Mouse (Mus musculus): ENCODE data around the gene Krtap4-7. TPM values are rescaled to one million over a fixed set of nuclear protein-coding genes. Genes with fewer than 3 reads are reported as not detected.
"Not testable (repeated sequence)": the region's sequence is repeated elsewhere in the genome, so short reads cannot be mapped to it uniquely, and the experiment has no call there.

The Krtap4-7 gene
- 0.29 TPM in 1 of 2 replicates, not detected in the other for polyA plus RNA-seq (2014; fragmentation: Nextera tagmentation; extraction: Ambion mirVana)

DNA sequence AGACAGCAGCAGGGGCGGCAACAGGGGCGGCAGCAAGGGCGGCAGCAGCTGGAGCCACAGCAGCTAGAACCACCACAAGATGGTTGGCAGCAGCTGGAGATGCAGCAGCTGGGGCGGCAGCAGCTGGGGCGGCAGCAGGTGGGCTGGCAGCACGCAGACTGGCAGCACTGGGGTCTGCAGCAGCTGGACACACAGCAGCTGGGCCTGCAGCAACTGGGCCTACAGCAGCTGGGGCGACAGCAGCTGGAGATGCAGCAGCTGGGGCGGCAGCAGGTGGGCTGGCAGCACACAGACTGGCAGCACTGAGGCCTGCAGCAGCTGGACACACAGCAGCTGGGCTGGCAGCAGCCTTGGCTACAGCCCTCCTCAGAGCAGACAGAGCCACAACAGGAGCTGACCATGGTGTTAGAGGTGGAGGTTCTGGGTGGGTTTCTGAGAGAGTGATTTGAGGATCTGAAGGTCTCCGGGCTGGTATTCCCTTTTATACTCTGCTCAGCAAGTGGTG is at the start of gene Krtap4-7:
Krtap4-7 (minus strand) TSS at position 455 of the 505 bp plus-strand sequence.
- H3K4me1 ChIP-seq (ENCODE audit: control insufficient read depth, insufficient read depth, low read length); H3K9me3 ChIP-seq (ENCODE audit: control insufficient read depth, low read length); H3K4me3 ChIP-seq (ENCODE audit: low read depth, low read length); H3K27ac ChIP-seq (replicated peaks; ENCODE audit: low read depth, low read length); H3K36me3 ChIP-seq (ENCODE audit: control insufficient read depth, insufficient read depth, low read length); ATAC-seq (ENCODE audit: low read depth); H3K27me3 ChIP-seq (replicated peaks; ENCODE audit: control insufficient read depth, insufficient read depth, low read length); H3K4me2 ChIP-seq (ENCODE audit: low read depth, low read length); H3K9ac ChIP-seq (ENCODE audit: low read depth, low read length); DNase-seq (ENCODE audit: low spot score): not testable (repeated sequence)
- 82% methylated on average over 9 of the region's 9 CpGs for WGBS

DNA sequence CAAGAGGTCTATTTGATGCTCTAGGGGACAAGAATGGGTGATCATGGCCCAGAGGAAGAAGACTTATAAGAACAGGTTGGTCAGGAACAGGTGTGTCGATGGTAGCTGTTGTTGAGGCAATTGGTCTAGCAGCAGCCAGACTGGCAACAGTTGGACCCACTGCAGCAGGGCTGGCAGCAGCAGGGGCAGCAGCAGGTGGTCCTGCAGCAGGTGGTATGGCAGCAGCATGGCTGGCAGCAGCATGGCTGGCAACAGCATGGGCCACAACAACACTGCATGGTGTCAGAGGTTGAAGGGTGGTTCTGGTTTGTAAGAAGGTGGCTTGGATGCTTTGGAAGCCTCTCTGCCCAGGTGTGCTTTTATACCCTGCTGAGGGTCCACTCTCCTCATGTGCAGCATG is 46.6 kb upstream of the Krtap4-7 start, which contains the start of gene Gm14190:
Gm14190 (minus strand) TSS at position 278 of the 400 bp plus-strand sequence.
- H3K36me3 ChIP-seq (ENCODE audit: control insufficient read depth, insufficient read depth, low read length): no peaks in the 10 kb centered on the region
- no peak within 1 kb of the TSS for H3K4me2 ChIP-seq (ENCODE audit: low read depth, low read length)
- H3K27ac ChIP-seq (replicated peaks; ENCODE audit: low read depth, low read length): no peak within 1 kb of the TSS
- 94% methylated on average over 1 of the region's 1 CpGs for WGBS
- H3K9me3 ChIP-seq (ENCODE audit: control insufficient read depth, low read length): no peaks in the 10 kb centered on the region
- ATAC-seq (ENCODE audit: low read depth) (no peak), DNase-seq (ENCODE audit: low spot score) (no peak)
- H3K4me3 ChIP-seq (ENCODE audit: low read depth, low read length): no peak within 1 kb of the TSS
- H3K4me1 ChIP-seq (ENCODE audit: control insufficient read depth, insufficient read depth, low read length): no peaks in the 10 kb centered on the region
- no peak within 1 kb of the TSS for H3K9ac ChIP-seq (ENCODE audit: low read depth, low read length)
- H3K27me3 ChIP-seq (replicated peaks; ENCODE audit: control insufficient read depth, insufficient read depth, low read length): no peaks in the 10 kb centered on the region

DNA sequence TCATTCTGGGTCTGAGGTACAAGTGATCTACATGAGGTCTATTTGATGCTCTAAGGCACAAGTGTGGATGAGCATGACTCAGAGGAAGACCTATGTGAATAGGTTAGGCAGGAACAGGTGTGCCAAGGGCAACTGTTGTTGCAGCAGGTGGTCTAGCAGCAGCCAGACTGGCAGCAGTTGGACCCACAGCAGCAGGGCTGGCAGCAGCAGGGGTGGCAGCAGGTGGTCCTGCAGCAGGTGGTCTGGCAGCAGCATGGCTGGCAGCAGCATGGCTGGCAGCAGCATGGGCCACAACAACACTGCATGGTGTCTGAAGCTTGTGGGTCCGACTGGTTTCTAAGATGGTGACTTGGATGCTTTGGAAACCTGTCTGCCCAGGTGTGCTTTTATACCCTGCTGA is 41.3 kb upstream of the Krtap4-7 start:
- H3K27me3 ChIP-seq (replicated peaks; ENCODE audit: control insufficient read depth, insufficient read depth, low read length); H3K27ac ChIP-seq (replicated peaks; ENCODE audit: low read depth, low read length); H3K9ac ChIP-seq (ENCODE audit: low read depth, low read length); H3K4me1 ChIP-seq (ENCODE audit: control insufficient read depth, insufficient read depth, low read length); H3K9me3 ChIP-seq (ENCODE audit: control insufficient read depth, low read length); ATAC-seq (ENCODE audit: low read depth); H3K4me2 ChIP-seq (ENCODE audit: low read depth, low read length); H3K4me3 ChIP-seq (ENCODE audit: low read depth, low read length); H3K36me3 ChIP-seq (ENCODE audit: control insufficient read depth, insufficient read depth, low read length); DNase-seq (ENCODE audit: low spot score): not testable (repeated sequence)
- 82% methylated on average over 1 of the region's 1 CpGs for WGBS

DNA sequence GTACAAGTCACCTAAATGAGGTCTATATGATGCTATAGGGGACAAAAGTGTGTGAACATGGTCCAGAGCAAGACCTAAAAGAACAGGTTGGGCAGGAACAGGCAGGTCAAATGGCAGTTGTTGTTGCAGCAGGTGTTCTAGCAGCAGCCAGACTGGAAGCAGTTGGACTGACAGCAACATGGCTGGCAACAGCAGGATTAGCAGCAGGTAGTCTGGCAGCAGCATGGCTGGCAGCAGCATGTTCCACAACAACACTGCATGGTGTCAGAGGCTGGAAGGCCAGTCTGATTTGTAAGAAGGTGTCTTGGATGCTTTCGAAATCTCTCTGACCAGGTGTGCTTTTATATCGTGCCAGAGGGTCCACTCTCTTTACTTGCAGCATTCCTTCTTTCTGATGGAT is 39.6 kb upstream of the Krtap4-7 start:
- Histone ChIP-seq H3K4me2 (ENCODE audit: low read depth, low read length) (no peak overlapping the region), H3K36me3 (ENCODE audit: control insufficient read depth, insufficient read depth, low read length) (no peaks in the 10 kb centered on the region), H3K4me3 (ENCODE audit: low read depth, low read length) (no peak overlapping the region), H3K9me3 (ENCODE audit: control insufficient read depth, low read length) (no peaks in the 10 kb centered on the region), H3K9ac (ENCODE audit: low read depth, low read length) (no peak overlapping the region), H3K27me3 (replicated peaks; ENCODE audit: control insufficient read depth, insufficient read depth, low read length) (no peaks in the 10 kb centered on the region), H3K4me1 (ENCODE audit: control insufficient read depth, insufficient read depth, low read length) (no peaks in the 10 kb centered on the region), H3K27ac (replicated peaks; ENCODE audit: low read depth, low read length) (no peak overlapping the region)
- no peak for DNase-seq (ENCODE audit: low spot score)
- WGBS: 83% methylated on average over 2 of the region's 2 CpGs
- no peak for ATAC-seq (ENCODE audit: low read depth)

DNA sequence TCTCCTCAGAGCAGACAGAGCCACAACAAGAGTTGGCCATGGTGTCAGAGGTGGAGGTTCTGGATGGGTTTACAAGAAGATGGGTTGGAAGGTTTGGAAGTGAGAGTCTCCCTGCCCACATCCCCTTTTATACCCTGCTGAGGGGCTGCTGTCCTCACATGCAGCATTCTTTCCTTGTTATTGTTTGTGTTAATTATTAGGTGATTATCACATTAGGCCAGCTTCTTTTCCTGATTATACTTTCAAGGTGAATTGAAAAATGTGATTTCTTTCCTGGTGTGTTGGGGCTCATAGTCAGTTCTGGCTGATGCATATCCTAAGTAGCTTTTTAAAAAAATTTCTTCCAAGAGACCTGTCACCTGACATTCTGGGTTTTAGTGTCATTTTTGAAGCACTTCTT is 22.0 kb upstream of the Krtap4-7 start, which contains the start of gene Krtap4-6:
Krtap4-6 (minus strand) TSS at position 101 of the 400 bp plus-strand sequence.
- Histone ChIP-seq H3K4me2 (ENCODE audit: low read depth, low read length) (no peak within 1 kb of the TSS), H3K9ac (ENCODE audit: low read depth, low read length) (no peak within 1 kb of the TSS), H3K27ac (replicated peaks; ENCODE audit: low read depth, low read length) (no peak within 1 kb of the TSS), H3K4me1 (ENCODE audit: control insufficient read depth, insufficient read depth, low read length) (no peaks in the 10 kb centered on the region), H3K27me3 (replicated peaks; ENCODE audit: control insufficient read depth, insufficient read depth, low read length) (no peaks in the 10 kb centered on the region; the same call in 1 of the 2 replicates), H3K36me3 (ENCODE audit: control insufficient read depth, insufficient read depth, low read length) (no peaks in the 10 kb centered on the region), H3K4me3 (ENCODE audit: low read depth, low read length) (no peak within 1 kb of the TSS), H3K9me3 (ENCODE audit: control insufficient read depth, low read length) (no peaks in the 10 kb centered on the region)
- ATAC-seq (ENCODE audit: low read depth) (no peak), DNase-seq (ENCODE audit: low spot score) (no peak)

DNA sequence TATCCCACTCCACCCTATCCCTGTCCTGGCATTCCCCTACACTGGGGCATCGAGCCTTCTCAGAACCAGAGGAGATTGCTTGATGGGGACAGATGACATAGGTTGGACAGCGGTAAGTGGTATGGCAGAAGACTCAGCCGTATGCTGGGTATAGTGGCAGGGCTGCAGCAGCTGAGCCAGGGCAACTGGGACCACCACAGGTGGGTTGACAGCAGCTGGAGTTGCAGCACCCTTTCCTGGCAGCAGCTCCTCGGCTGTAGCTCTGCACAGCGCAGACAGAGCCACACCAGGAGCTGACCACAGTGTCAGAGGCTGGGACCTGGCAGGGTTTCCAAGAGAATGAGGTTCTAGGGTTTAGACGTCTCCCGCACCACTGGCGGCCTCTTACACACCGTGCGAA is 18.9 kb upstream of the Krtap4-7 start:
- H3K27me3 ChIP-seq (replicated peaks; ENCODE audit: control insufficient read depth, insufficient read depth, low read length): no peaks in the 10 kb centered on the region; the same call in 1 of the 2 replicates
- no peak overlapping the region for H3K4me3 ChIP-seq (ENCODE audit: low read depth, low read length)
- ATAC-seq (ENCODE audit: low read depth) (no peak), DNase-seq (ENCODE audit: low spot score) (no peak)
- H3K4me1 ChIP-seq (ENCODE audit: control insufficient read depth, insufficient read depth, low read length): no peaks in the 10 kb centered on the region
- no peaks in the 10 kb centered on the region for H3K36me3 ChIP-seq (ENCODE audit: control insufficient read depth, insufficient read depth, low read length)
- H3K9me3 ChIP-seq (ENCODE audit: control insufficient read depth, low read length): no peaks in the 10 kb centered on the region
- no peak overlapping the region for H3K4me2 ChIP-seq (ENCODE audit: low read depth, low read length)
- WGBS: 85% methylated on average over 10 of the region's 10 CpGs
- no peak overlapping the region for H3K27ac ChIP-seq (replicated peaks; ENCODE audit: low read depth, low read length)
- H3K9ac ChIP-seq (ENCODE audit: low read depth, low read length): no peak overlapping the region

DNA sequence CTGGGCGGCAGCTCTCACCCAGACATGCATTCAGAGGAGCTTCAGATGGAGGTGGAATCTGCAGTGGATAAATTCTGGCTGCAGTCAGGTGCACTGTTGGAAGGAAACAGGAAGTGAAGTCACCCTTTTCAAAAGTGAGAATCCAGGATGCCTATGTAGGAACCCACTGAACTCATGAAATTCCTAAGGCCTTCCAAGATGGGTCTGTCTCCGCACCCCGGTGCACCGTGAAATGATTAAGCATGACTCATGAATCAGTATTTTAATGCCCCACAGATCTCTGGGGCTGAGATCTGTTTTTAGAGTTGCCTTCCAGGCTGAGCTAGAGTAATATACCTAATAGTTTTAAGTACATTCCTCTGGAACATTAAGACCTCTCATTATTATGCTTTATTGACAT is 15.4 kb upstream of the Krtap4-7 start:
- Histone ChIP-seq H3K9ac (ENCODE audit: low read depth, low read length) (no peak overlapping the region), H3K4me3 (ENCODE audit: low read depth, low read length) (no peak overlapping the region), H3K9me3 (ENCODE audit: control insufficient read depth, low read length) (no peaks in the 10 kb centered on the region), H3K4me1 (ENCODE audit: control insufficient read depth, insufficient read depth, low read length) (no peaks in the 10 kb centered on the region), H3K27me3 (replicated peaks; ENCODE audit: control insufficient read depth, insufficient read depth, low read length) (no peaks in the 10 kb centered on the region), H3K4me2 (ENCODE audit: low read depth, low read length) (no peak overlapping the region), H3K27ac (replicated peaks; ENCODE audit: low read depth, low read length) (no peak overlapping the region), H3K36me3 (ENCODE audit: control insufficient read depth, insufficient read depth, low read length) (no peaks in the 10 kb centered on the region)
- DNase-seq (ENCODE audit: low spot score) (no peak), ATAC-seq (ENCODE audit: low read depth) (no peak)
- WGBS: 73% methylated on average over 4 of the region's 4 CpGs

DNA sequence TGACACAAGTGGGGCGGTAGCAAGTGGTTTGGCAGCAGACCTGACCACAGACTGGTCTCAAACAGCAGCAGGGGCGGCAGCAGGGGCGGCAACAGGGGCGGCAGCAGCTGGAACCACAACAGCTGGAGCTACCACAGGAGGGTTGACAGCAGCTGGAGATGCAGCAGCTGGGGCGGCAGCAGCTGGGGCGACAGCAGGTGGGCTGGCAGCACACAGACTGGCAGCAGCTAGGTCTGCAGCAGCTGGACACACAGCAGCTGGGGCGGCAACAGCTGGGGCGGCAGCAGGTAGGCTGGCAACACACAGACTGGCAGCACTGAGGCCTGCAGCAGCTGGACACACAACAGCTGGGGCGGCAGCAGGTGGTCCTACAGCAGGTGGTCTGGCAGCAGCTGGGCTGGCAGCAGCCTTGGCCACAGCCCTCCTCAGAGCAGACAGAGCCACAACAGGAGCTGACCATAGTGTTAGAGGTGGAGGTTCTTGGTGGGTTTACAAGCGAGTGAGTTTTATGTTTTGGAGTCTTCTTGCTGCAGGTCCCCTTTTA is 14.7 kb upstream of the Krtap4-7 start, which contains the start of gene Gm11563:
Gm11563 (minus strand) TSS at position 494 of the 544 bp plus-strand sequence.
- H3K4me2 ChIP-seq (ENCODE audit: low read depth, low read length); H3K36me3 ChIP-seq (ENCODE audit: control insufficient read depth, insufficient read depth, low read length); H3K4me1 ChIP-seq (ENCODE audit: control insufficient read depth, insufficient read depth, low read length); H3K27me3 ChIP-seq (replicated peaks; ENCODE audit: control insufficient read depth, insufficient read depth, low read length); H3K27ac ChIP-seq (replicated peaks; ENCODE audit: low read depth, low read length); H3K9me3 ChIP-seq (ENCODE audit: control insufficient read depth, low read length); ATAC-seq (ENCODE audit: low read depth); H3K4me3 ChIP-seq (ENCODE audit: low read depth, low read length); H3K9ac ChIP-seq (ENCODE audit: low read depth, low read length); DNase-seq (ENCODE audit: low spot score): not testable (repeated sequence)
- 59% methylated on average over 8 of the region's 10 CpGs for WGBS

DNA sequence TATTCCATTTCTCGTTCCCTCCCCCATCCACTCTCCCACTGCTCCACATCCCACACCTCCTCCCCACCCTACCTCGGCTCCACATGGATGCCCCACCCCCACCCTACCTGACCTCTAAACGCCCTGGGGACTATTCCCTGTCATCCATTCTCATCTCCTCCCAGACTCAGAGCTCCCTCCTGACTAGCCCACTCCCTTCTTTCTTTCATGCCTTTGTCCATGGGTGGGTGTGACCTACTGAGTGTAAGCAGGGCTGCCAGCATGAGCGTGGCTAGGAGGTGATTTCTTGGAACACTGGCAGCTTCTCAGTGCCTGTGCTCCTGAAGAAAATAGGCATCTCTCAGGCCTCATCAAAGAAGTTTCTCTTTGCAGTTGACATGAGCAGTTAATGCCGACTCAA is 13.2 kb upstream of the Krtap4-7 start:
- no peaks in the 10 kb centered on the region for H3K27me3 ChIP-seq (replicated peaks; ENCODE audit: control insufficient read depth, insufficient read depth, low read length)
- no peak overlapping the region for H3K4me3 ChIP-seq (ENCODE audit: low read depth, low read length)
- no peak for DNase-seq (ENCODE audit: low spot score)
- H3K9ac ChIP-seq (ENCODE audit: low read depth, low read length): no peak overlapping the region
- 48% methylated on average over 5 of the region's 5 CpGs for WGBS
- H3K4me2 ChIP-seq (ENCODE audit: low read depth, low read length): no peak overlapping the region
- no peaks in the 10 kb centered on the region for H3K36me3 ChIP-seq (ENCODE audit: control insufficient read depth, insufficient read depth, low read length)
- no peak for ATAC-seq (ENCODE audit: low read depth)
- H3K9me3 ChIP-seq (ENCODE audit: control insufficient read depth, low read length): no peaks in the 10 kb centered on the region
- no peaks in the 10 kb centered on the region for H3K4me1 ChIP-seq (ENCODE audit: control insufficient read depth, insufficient read depth, low read length)
- H3K27ac ChIP-seq (replicated peaks; ENCODE audit: low read depth, low read length): no peak overlapping the region

Data from embryonic facial prominence, embryonic 14.5 days (tissue).